Mouse (Mus musculus) adrenal gland, postnatal 36 days (tissue): ENCODE measurements around the gene Rdh9. TPM values are rescaled to one million over a fixed set of nuclear protein-coding genes. Genes with fewer than 3 reads are reported as not detected.
A peak's percentile ranks its signal among the peaks of the same experiment; 100 is the strongest.
"Not testable (repeated sequence)": the region's sequence is repeated elsewhere in the genome, so short reads cannot be mapped to it uniquely, and the experiment has no call there.

Experiments
- DNase-seq, 2 experiments: peaks; one replicate each; pipeline ENCODE4 v3.0.0; 2021; ENCODE audit warnings: mixed read lengths in 1 of 2
- total RNA-seq, 2 experiments: library from RNA; stranded (reverse); gene quantifications; 2 replicates each; pipeline ENCODE4 v1.2.3; 2021

Rdh9 gene
- total RNA-seq, 2 experiments from 2014 or later: 0.36 TPM; not detected in 1

DNA sequence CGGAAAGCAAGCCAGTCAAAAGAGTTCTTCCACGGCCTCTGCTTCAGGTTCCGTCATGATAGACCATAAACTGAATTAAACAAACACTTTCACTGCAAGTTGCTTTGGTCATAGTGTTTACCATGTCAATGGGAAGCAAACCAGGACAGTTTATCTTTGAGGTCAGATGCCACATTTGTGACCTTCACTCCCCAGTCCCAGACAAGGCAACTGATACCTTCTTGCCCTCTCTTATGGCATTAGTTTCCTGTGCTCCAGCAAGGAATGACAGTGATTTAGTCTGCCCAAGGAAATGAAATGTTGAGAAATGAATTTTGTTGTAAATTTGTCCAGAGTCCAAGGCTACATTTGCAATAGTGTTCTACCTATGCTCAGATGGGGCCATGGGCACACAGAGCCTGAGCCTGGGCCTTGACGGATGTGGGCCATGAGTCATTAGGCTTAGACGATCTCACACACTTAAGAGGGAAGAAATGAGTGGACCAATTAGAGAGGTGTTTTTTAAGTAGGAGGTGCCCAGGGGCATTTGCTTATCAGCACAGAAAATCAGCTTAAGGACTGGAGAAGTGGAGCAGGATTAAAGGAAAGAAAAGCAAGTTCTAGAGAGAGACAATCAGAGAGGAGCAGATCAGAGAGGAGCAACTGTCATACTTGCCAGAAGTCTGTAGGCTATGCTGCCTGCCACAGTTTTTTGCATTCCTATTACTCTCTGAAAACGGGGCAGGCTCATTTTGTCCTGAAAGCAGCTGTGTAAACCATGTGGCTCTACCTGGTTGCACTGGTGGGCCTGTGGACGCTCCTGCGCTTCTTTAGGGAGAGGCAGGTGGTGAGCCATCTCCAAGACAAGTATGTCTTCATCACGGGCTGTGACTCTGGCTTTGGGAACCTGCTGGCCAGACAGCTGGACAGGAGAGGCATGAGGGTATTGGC is 16.7 kb upstream of the Rdh9 start, which contains the start of the genes Rdh1 and Rdh16f1:
Rdh1 (plus strand) TSS at position 541 of the 930 bp plus-strand sequence.
Rdh16f1 (plus strand) TSS at position 607 of the 930 bp plus-strand sequence.
- peak; percentile 47 to 48 for DNase-seq

DNA sequence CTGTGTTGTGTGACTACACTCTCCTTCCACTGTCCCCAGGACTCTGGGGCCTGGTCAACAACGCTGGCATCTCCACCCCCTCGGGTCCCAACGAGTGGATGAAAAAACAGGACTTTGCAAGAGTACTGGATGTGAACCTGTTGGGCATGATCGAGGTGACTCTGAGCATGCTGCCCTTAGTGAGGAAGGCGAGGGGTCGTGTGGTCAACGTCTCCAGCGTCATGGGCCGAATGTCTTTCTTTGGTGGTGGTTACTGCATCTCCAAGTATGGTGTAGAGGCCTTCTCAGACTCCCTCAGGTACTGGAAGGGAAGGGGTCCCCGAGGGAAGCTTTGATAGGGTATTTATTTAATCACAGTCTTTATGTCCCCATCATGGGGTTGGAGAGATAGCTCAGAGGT is 13.3 kb upstream of the Rdh9 start:
- not testable (repeated sequence) for DNase-seq

DNA sequence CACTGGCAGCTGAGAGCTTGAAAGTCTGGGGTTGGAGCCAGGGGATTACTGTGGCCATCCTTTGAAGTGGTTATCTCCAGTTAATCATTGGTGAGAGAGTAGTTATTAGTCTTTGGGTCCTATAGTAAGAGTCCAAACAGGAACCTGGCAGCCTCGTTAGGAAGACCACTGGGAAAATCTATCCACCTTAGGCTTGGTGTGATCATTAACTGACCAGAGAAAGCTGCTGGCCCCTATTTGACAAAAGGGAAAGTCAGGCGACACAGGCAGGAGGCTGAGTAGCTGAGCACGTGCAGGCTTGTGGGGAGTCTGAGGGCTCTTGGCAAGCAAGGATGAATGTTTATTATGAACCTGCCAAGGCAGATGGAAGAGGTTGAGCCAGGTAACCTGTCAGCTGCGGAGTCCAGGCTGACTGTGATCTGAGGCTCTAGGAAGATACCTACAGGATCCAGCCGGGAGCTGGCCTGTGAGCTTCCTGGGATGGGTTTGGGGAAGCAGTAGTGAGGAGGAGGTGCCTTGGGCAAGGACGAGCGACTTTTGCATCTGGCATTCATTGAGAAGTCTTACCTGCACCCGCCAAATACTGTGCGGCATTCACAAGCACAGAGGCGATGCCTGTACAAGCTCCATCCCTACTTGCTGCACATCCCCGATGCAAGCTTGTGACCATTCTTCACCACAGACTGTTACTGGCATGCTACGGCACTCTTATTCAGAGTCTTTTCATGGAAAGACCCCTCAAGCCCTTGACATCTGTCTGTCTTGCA is 12.1 kb upstream of the Rdh9 start:
- no peak for DNase-seq

DNA sequence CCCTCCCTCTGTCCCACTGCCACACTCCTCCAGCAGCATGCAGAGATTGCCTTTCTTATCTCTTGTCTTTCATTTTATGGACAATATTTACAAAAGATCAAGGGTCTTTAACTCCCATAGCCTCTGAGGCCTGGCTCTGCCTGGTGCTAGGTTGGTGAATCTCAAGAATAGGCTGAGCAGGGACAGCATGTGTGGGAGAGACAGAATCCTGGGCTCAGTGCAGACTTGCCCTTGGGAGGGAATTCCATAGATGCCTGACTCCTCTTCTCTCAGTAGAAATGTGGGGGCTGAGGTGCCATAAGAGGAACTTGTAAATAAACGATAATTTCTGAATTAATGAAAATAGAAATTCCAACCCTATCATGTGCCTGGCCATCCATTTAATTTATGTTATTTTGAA is 9.6 kb upstream of the Rdh9 start:
- no peak for DNase-seq

DNA sequence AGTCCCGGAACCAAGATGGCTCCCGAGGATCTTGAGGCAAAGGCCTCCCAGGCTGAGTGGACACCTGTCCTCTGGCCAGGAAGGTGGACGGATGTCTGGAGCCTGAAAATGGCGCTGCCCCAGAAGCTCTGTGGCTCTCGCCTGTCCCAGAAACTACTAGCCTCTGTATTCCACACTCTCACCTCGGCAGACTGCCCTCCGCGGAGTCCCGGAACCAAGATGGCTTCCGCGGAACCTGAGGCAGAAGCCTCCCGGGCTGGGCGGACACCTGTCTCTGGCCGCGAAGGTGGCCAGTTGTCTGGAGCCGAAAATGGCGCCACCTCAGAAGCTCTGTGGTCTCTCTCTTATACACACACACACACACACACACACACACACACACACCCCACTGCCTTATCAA is 6.1 kb downstream of the Rdh9 start:
- not testable (repeated sequence) for DNase-seq

DNA sequence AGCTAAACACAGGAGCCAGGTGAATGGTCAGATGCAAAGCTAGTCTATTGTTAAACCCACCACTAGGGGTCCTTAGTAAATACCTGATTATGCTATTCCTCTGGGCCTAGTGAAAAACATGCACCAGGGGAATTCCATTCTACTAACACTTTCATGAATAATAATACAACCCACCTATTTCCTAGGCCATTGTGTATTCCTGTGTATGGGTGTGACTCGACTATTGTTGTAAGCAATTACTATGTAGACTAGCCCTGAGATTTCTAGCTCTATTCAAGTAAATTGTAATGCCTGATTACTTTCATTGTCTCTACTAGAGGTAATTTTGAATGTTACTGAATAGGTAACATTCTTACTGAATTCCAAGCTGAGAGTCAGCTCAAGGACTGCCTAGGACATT is 9.2 kb downstream of the Rdh9 start:
- not testable (repeated sequence) for DNase-seq

DNA sequence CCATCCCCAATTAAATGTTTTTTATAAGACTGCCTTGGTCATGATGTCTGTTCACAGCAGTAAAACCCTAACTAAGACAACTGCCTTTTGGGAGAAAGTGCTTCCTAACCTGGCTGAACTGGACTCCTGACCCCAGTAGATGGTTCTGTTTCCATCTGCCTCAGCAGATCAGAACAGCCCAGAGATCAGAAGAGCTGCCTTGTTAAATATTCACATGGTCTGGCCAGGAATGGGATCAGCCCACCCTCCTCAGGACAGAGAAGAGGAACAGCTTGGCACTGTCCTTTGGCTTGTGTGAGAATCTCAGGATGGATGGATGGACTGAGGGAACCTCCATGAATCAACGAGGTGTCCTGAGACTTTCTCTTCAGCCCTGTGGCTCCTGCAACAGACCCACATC is 23.1 kb downstream of the Rdh9 start:
- DNase-seq: no peak

DNA sequence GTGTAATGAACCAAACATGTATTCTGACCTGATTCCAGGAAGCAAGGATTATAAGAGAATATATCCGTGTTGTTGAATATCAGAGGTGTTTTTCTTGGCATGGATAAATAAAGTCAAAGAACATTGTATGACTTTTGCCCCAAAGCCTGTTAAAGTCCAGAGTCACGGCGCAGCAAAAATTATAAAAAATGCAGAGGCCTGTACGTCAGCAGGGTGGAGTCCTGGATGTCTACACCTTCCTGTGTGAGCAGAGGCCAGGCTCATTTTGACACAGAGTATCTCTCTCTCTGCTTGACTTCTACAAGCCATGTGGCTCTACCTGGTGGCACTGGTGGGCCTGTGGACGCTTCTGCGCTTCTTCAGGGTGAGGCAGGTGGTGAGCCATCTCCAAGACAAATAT is 24.7 kb downstream of the Rdh9 start, which contains the start of gene Rdh16:
Rdh16 (plus strand) TSS at position 262 of the 400 bp plus-strand sequence.
- no peak for DNase-seq

DNA sequence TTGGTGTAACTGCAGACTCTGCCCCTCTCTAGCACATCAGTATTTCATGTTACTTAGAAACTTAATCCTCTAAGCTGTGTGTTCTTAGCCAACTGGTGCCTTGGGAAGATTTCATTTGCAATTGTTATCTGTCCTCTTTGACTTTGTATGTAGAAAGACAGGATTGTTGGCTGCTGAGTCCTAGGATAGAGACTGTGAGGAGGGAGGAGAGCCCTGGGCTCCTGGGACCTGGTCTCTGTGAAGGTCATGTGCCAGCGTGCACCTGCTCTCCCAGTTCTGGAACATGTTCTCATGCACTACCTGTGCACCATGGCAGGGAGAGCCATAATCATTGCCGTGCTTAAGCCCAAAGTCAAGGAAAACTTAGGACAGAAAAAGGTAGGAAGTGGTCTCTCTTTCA is 25.4 kb downstream of the Rdh9 start:
- no peak for DNase-seq

DNA sequence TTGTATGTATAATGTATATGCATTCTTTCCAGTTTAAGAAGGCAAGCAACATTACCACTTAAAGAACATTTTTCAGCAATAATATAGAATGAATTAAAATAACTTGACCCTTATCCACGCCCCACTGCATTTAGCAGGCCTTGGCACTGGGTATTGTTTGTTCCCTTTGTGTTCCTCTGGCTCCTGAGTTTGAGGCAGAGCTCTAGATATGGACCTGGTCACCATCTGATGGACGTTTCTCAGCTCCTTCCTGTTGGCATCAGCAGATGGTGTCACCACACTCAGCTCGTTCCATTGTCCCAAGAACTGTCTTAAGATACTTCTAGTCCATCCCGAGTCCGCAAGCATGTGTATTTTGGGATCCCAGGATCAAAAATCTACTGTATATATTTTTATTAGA is 26.1 kb downstream of the Rdh9 start:
- DNase-seq: no peak

DNA sequence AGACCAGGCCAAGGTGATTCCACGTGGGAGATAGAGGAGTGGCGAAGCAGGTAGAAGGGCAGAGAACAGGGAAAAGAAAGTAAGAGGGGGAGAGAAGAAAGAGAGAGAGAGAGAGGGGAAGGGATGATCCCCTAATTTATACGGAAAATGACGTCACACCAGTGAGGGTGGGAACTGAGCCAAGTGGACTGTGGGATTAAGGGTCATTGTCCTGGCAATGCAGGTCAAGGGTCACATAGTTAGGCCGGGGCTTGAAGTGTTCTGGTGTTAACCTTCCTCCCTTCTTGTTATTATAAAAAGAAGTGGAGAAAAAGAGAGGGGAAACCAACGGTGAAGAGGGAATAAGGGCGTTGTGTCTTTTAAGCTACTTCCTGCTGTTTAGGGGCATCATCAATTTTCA is 28.2 kb downstream of the Rdh9 start:
- DNase-seq: no peak

DNA sequence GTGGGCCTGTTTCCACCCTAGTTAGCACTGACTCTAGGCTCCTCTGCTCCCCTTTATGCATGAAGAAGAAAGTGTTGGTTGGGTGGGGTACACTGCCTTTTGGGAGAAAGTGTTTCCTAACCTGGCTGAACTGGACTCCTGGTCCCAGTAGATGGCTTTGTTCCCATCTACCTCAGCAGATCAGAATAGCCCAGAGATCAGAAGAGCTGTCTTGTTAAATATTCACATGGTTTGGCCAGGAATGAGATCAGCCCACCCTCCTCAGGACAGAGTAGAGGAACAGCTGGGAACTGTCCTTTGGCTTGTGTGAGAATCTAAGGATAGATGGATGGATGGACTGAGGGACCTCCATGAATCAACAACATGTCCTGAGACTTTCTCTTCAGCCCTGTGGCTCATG is 39.7 kb downstream of the Rdh9 start:
- DNase-seq: no peak

DNA sequence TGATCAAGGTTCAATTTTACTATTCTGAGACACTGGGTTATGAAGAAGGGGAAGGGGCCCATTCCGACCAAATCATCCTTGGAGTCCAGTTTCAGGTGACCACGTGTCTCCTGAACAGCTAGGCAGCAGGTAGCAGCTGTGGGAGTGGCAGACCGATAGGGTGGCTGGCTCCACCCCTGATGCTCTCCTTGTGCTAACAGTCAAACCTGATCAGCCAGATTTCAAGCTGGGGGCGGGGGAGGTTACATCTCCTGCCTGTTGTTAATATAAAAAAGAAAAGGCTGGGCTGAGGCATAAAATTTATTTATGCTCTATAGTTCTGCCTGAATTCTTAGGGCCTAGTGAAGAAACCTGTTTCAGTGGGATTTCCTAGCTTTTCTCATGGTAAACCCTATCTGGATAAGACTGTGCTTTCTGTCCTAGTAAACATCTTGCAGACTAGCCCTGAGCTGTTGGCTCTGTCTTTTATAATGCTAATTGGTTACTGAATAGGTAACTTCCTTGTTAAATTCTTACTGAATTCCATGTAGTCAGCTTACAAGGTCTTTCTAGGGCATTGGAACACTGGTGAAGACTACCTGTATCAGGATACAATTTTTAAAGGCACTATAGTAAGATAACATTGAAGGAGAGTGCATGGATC is 41.2 kb downstream of the Rdh9 start:
- DNase-seq: not testable (repeated sequence)

DNA sequence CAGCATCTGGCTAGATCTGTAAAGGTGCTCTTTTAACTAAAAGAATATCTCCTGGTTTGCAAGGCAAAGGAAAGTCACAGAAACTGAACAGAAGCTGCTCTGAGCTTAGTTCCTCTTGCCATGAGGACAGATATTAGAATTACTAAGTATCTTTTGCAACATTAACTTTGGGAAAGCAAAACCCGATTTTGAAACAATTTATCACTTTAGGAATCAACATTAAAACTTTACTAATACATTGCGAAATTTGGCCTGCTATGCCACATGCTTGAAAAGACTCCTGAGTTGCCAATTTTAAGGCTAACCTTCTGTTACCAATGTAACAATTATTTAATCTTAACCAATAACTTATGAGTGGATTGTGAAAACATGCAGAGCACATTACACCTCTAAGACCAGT is 45.6 kb downstream of the Rdh9 start:
- DNase-seq: not testable (repeated sequence)

DNA sequence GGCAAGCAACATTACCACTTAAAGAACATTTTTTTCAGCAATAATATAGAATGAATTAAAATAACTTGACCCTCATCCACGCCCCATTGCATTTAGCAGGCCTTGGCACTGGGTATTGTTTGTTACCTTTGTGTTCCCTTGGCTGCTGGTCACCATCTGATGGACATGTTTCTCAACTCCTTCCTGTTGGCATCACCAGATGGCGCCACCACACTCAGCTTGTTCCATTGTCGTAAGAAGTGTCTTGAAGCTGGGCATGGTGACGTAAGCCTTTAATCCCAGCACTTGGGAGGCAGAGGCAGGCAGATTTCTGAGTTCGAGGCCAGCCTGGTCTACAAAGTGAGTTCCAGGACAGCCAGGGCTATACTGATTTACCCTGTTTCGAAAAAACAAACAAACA is 49.2 kb downstream of the Rdh9 start:
- peak; percentile 24 to 39 for DNase-seq

DNA sequence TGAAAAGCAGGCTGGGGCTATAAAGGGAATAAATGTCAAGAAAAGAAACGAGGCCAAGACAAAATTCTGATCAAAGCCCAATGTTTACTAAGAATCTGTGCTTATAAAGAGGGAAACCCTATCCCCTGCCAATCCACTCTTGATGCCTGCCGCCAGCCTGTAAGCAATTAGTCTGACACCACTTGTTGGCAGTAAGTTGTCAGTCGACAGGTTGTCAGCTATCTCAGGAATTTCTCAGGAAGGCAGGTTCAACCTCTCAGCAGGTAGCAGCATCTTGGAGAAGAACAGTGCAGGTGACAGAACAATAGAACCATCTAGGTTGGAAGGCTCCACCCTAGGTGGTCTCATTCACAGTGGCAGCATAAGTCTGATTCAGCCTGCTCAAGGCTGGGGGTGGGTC is 52.9 kb downstream of the Rdh9 start:
- no peak for DNase-seq

DNA sequence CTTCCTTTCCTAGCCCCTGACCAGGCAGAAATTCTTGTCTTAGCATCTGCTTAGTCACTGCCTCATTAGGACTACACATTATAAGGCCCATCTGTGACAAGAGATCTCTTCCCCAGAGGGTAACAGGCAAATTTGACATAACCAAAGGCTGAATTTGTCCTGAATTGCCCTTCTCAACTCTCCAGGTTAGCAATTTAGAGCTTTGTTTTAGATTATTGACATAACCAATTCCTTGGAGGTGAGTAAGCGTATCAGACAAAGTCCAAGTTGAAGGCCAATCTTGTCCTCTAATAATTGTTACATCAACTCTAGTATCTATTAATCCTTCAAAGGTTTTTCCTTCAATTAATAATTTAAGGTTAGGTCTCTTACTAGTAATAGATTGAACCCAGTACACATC is 58.0 kb downstream of the Rdh9 start:
- DNase-seq: not testable (repeated sequence)

DNA sequence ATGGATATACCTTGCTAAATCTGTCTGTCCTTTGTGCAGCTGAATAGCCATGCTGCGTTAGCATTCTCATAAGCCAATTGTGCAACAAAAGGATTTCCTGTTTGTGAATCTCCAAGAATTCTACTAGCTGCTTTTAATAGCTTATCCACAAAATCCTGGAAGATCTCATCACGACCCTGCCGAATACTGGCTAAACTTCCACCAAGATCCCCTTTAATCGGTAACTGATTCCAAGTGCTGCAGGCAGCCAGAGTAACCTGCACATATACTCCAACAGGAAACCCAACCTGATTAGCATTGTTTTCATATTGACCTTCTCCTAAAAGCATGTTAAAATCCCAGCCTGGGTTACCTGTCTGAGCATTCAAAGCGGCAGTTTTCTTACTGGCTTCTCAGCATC is 59.1 kb downstream of the Rdh9 start:
- no peak for DNase-seq

DNA sequence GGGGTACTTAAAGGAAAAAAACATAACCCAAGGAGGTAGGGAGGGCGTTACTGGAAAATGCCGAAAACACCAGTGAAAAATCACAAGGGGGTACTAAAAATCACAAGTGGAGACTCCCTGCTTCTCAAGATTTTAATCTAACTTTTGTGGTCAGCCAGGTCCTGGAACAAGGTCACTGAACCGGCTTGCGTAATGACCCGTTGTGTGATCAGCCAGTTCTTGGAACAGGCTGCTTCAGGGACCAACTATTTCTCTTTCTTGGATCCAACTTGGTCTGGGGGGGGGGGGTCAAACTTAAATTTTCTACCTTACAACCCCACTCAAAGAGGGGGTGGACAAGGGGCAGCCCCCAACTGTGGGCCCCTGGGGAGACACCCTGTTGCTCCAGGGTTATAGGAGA is 61.6 kb downstream of the Rdh9 start:
- peak; percentile 56 to 59 for DNase-seq

DNA sequence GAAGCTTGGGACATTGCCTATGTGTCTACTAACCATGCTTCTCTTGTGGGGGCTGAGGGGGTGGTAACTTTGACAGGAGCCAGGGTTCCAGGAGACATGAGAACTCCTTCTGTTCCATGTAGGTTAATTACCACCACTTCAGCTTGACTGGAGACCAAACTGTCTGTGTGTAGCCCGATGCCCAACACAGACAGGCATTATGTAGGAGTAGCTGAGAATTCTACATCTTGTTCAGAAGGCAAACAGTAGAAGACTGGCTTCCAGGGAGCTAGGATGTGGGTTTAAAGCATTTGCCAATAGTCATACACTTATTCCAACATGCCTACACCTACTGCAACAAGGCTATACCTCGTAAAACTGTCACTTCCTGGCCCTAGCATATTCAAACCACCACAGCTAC is 62.4 kb downstream of the Rdh9 start:
- no peak for DNase-seq

DNA sequence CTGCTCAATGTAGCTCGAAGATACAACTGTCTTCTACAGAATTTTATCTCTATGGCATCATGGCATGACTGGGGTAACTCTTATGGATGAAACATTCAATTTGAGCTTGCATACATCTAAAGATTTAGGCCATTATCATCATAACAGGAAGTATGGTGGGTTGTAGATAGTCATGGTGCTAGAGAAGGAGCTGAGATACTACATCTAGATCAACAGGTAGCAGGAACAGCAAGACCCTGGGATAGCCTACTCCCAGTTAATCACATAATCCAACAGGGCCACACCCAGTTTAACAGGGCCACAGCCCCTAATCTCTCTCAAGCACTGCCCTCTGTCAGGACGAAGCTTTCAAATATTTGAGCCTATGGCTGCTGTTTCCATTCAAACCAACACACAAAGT is 64.6 kb downstream of the Rdh9 start:
- no peak for DNase-seq
